Mouse (Mus musculus) lung, postnatal 4 days (tissue): ENCODE measurements at regions not wholly inside any gene's neighbourhood (a gene's known extent, or its start where the extent isn't known, plus 50 kb on each side); places are given as distances from the start of the nearest gene placed in this dataset.

Source experiments
- DNase-seq, 2 experiments: peaks; one replicate each; pipeline ENCODE4 v3.0.0; 2021

- DNase-seq, result no peak
Measured at GRCm38 (mm10) chr13:52428527-52428926, 102.6 kb downstream of the Diras2 start.

DNA sequence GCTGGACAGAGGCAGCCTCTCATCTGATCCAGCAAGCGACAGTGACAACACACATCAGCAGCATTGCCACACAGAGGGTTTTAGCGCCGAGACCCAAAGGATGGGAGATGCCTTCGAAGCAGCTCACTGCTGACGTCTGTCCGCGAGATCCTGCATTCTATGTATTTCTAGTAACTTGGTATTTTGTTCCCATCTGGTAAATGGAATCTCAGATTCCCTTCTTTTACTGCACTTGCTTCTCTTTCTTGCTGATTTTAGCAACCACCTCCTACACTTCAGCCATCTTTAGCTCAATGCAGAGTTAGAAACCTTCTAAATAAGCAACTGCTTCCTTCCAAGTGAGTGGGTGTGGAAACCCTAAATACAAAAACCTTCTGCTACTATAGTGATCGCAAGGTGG lies 94.3 kb downstream of the Diras2 start:
- no peak for DNase-seq

DNA sequence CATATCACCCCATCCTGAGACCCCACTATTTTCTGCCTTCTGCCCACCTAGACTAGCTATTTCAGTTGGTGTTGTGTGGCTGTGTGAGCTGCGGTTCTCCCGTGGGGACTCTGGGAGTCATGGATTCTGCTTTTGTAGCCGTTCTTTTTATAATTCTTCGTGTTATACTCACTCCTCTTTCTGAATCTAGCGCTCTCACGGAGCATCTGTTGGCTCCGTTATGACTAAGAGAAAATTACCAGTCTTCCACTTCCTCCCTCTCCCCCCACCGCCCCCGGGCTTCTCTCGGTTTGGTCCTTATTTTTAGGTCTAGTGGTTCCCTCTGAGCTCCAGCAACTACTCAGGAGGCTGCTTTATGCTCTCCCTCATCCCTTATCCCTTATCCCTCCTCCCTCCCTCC lies 85.6 kb downstream of the Diras2 start:
- DNase-seq, result no peak

GRCm38 (mm10) chr13:52448902-52449301 lies 82.2 kb downstream of the Diras2 start:
- no peak for DNase-seq

- no peak for DNase-seq
Measured at GRCm38 (mm10) chr13:52451486-52451885, 79.6 kb downstream of the Diras2 start.

DNA sequence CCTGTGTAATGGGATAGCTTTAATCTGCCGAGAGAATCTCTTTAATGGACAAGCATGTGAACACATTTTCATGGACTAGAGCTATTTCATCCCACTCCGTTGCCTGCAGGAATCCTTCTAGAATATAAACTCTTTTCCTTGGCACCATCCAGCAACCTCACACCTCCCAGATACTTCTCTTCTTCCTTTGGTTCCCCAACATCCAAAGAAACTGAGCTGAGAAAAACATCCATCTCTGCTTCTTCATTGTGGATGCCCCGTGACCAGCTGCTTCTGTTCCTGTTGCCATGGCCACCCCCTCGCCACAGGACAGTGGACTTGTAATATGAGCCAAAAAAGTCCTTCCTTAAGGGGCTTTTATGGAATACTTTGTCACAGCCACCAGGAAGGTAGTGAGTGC lies 78.8 kb downstream of the Diras2 start:
- DNase-seq, result no peak
